Mouse (Mus musculus) lung, embryonic 14.5 days (tissue): Measurements from ENCODE around the gene Gys2. TPM values are rescaled to one million over a fixed set of nuclear protein-coding genes. Genes with fewer than 3 reads are reported as not detected.

ENCODE experiments used
- ATAC-seq: fragments of 200-750 bp; cut with Nextera tagmentation; 2 replicates; pipeline ENCODE4 v1.8.0; 2017; ENCODE audit warnings: mild to moderate bottlenecking, moderate TSS enrichment, moderate library complexity; ENCODE audit not compliant: insufficient read depth
- DNase-seq: peaks from one replicate; pipeline ENCODE4 v3.0.0-alpha.2; 2015
- H3K27ac ChIP-seq: fragments of 300-500 bp; sonication (generic); 2 replicates; pipeline ENCODE4 v1.5.1; 2014; ENCODE audit warnings: low read depth, mild to moderate bottlenecking, moderate library complexity
- H3K27me3 ChIP-seq: fragments of 300-500 bp; sonication (generic); 2 replicates; pipeline ENCODE4 v1.6.1; 2014; ENCODE audit warnings: low read length, control low read depth; ENCODE audit not compliant: insufficient read depth
- H3K36me3 ChIP-seq: fragments of 300-500 bp; sonication (generic); 2 replicates; pipeline ENCODE4 v1.6.1; 2014; ENCODE audit warnings: control low read depth; ENCODE audit not compliant: insufficient read depth
- H3K4me1 ChIP-seq: fragments of 300-500 bp; sonication (generic); 2 replicates; pipeline ENCODE4 v1.6.1; 2014; ENCODE audit warnings: antibody characterized with exemption, control low read depth; ENCODE audit not compliant: insufficient read depth
- H3K4me2 ChIP-seq: fragments of 300-500 bp; sonication (generic); 2 replicates; pipeline ENCODE4 v1.6.1; 2014; ENCODE audit warnings: mild to moderate bottlenecking
- H3K4me3 ChIP-seq: fragments of 300-500 bp; sonication (generic); 2 replicates; pipeline ENCODE4 v1.5.1; 2014; ENCODE audit warnings: low read depth, low read length
- H3K9ac ChIP-seq: fragments of 300-500 bp; sonication (generic); 2 replicates; pipeline ENCODE4 v1.6.1; 2014
- H3K9me3 ChIP-seq: fragments of 300-500 bp; sonication (generic); 2 replicates; pipeline ENCODE4 v1.6.1; 2016; ENCODE audit warnings: low read depth, low read length, control low read depth
- CTCF ChIP-seq: IDR thresholded peaks from 2 replicates; pipeline ENCODE4 v1.5.1; 2016; ENCODE audit warnings: antibody characterized with exemption, low read depth
- WGBS: fragments of 180-500 bp; shearing (Covaris S2); extraction: QIAGEN DNeasy Blood & Tissue Kit; methylation state at CpG from one replicate; pipeline ENCODE4 v1.1.7; 2014; 5-methylcytosine and 5-hydroxymethylcytosine counted together
- polyA plus RNA-seq: library from polyadenylated mRNA; unstranded; fragments of >200 nt; fragmentation: Nextera tagmentation; extraction: Ambion mirVana; gene quantifications from 2 replicates; pipeline ENCODE4 v1.2.1, GENCODE M21; 2014

The Gys2 gene
- polyA plus RNA-seq, 1 experiment from 2014 or later: not detected

DNA sequence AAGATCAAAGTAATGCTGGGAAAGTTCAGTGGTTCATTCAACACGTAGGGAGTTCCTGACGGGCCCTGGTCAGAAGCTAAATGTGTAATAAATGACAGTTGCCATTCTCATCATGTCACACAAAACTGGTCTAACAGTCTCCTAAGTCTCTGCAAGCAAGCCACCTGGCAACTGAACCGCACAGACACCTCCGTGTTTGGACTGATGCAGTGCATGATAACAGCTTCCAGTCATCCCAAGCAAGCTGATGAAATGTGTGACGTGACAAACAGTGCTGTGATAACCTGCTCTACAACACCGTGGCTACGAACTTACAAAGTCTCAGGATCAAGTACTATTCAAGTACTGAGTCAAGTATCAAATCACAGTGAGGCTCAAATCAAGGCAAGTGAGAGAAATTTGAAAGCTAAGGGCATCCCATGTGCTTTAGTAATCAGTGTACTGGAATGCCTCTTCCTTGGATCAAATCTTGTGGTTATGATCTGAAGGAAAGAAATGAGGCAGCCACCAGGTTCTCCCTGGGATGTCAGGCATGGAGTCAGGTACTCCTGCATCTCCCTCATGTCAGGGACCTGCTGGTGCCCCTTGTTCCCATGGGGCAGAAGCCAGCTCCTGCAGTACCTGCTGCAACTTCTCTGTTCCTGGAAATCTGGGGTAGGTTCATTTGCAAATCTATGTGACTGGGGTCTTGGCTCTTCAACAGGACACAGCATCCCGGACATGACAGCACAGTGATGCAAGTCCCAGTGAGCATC, 94.2 kb downstream of the Gys2 start:
- 71% methylated on average over 8 of the region's 8 CpGs for WGBS
- no peaks in the 10 kb centered on the region for H3K4me1 ChIP-seq
- peaks cover 24% of the 10 kb centered on the region for H3K36me3 ChIP-seq
- no peaks in the 10 kb centered on the region for H3K9me3 ChIP-seq
- H3K27ac ChIP-seq: no peak overlapping the region
- H3K4me3 ChIP-seq: no peak overlapping the region
- no peak for DNase-seq
- no peaks in the 10 kb centered on the region for H3K27me3 ChIP-seq
- no peak for TF ChIP-seq CTCF
- H3K9ac ChIP-seq: no peak overlapping the region
- H3K4me2 ChIP-seq: no peak overlapping the region
- ATAC-seq: no peak

GRCm38 (mm10) chr6:142377081-142377480, 95.8 kb downstream of the Gys2 start:
- 78% methylated on average over 1 of the region's 1 CpGs for WGBS
- Histone ChIP-seq H3K4me1 (no peaks in the 10 kb centered on the region), H3K9me3 (no peaks in the 10 kb centered on the region), H3K27ac (no peak overlapping the region), H3K27me3 (no peaks in the 10 kb centered on the region), H3K9ac (no peak overlapping the region), H3K36me3 (peaks cover 37% of the 10 kb centered on the region), H3K4me3 (no peak overlapping the region), H3K4me2 (no peak overlapping the region)
- ATAC-seq (no peak), DNase-seq (no peak)
- TF ChIP-seq CTCF: no peak

Other genes with a start within 250 kb of the Gys2 start
- gene Iapp, start 174.7 kb downstream of the Gys2 start, polyA plus RNA-seq: not detected in 2 replicates
- 0.08 and 0.12 TPM in 2 replicates for gene Slco1a5, start 150.1 kb downstream of the Gys2 start, polyA plus RNA-seq
- 17.7 and 21.2 TPM in 2 replicates for gene Pyroxd1, start 127.5 kb downstream of the Gys2 start, polyA plus RNA-seq
- 29.9 and 33.0 TPM in 2 replicates for gene Recql, start 86.0 kb downstream of the Gys2 start, polyA plus RNA-seq
- gene Golt1b, start 85.9 kb downstream of the Gys2 start, polyA plus RNA-seq: 107 and 113 TPM in 2 replicates
- gene Spx, start 59.7 kb downstream of the Gys2 start, polyA plus RNA-seq: 1.5 and 1.6 TPM in 2 replicates
- 215 and 230 TPM in 2 replicates for gene Ldhb, start 34.8 kb upstream of the Gys2 start, polyA plus RNA-seq
- gene Kcnj8, start 98.5 kb upstream of the Gys2 start, polyA plus RNA-seq: 13.6 and 16.3 TPM in 2 replicates
- gene Abcc9, start 229.2 kb upstream of the Gys2 start, polyA plus RNA-seq: 4.9 and 6.3 TPM in 2 replicates